Comparison of ENCODE assay signal across 20 mouse cellular contexts in genomic region chr14:91991290-91991689, GRCm38 (mm10).
A peak's percentile ranks its signal among the peaks of the same experiment; 100 is the strongest.
DNase-seq lines count a peak whose midpoint lies in the region; ATAC-seq lines count a peak whose summit lies in the region.
"Had no signal": no experiment of that assay in that cellular context is flagged by ENCODE, and none has a peak within 500 bp of the region (broad histone marks: within the 10 kb centered on the region; RNA-seq: fewer than 3 reads in every experiment).

No protein-coding gene starts in this region.

- peak; percentile 77; the same call in 1 of the 2 replicates for ATAC-seq in kidney, embryonic 16.5 days (ENCODE audit: low FRiP score, low TSS enrichment)
- ATAC-seq in megakaryocyte-erythroid progenitor cell, adult 5-6 weeks (replicated peaks; ENCODE audit: low FRiP score, low TSS enrichment, poor library complexity, severe bottlenecking), result no peak
- ATAC-seq in heart, embryonic 11.5 days (replicated peaks; ENCODE audit: insufficient number of reproducible peaks, low FRiP score, low TSS enrichment), result no peak
- ATAC-seq: forebrain, embryonic 14.5 days had no signal

- no peak overlapping the region for H3K4me2 ChIP-seq in kidney, embryonic 16.5 days (replicated peaks; ENCODE audit: low read depth, low read length)
- no peak overlapping the region for H3K4me2 ChIP-seq in heart, embryonic 11.5 days
- H3K4me2 ChIP-seq: embryonic facial prominence, embryonic 15.5 days; hindbrain, embryonic 13.5 days had no signal

- H3K27me3 ChIP-seq in kidney, embryonic 16.5 days (ENCODE audit: insufficient read depth, low read length), result no peaks in the 10 kb centered on the region
- H3K27me3 ChIP-seq in heart, embryonic 11.5 days (ENCODE audit: control insufficient read depth, insufficient read depth, low read length), result no peaks in the 10 kb centered on the region
- H3K27me3 ChIP-seq: embryonic facial prominence, embryonic 15.5 days; hindbrain, embryonic 13.5 days had no signal

- H3K4me3 ChIP-seq in kidney, embryonic 16.5 days (ENCODE audit: low read length), result no peak overlapping the region
- no peak overlapping the region for H3K4me3 ChIP-seq in heart, embryonic 11.5 days (ENCODE audit: low read depth, low read length)
- H3K4me3 ChIP-seq: embryonic facial prominence, embryonic 15.5 days; erythroblast, embryonic 14.5 days; forebrain, embryonic 10.5 days; hindbrain, embryonic 13.5 days had no signal

- no peak overlapping the region for H3K9ac ChIP-seq in kidney, embryonic 16.5 days (replicated peaks; ENCODE audit: low read length)
- no peak overlapping the region for H3K9ac ChIP-seq in heart, embryonic 11.5 days (ENCODE audit: low read depth, low read length)
- H3K9ac ChIP-seq: embryonic facial prominence, embryonic 15.5 days; hindbrain, embryonic 13.5 days had no signal

- no peak overlapping the region for H3K27ac ChIP-seq in kidney, embryonic 16.5 days (ENCODE audit: low read length)
- no peak overlapping the region for H3K27ac ChIP-seq in heart, embryonic 11.5 days (ENCODE audit: low read depth, low read length)
- H3K27ac ChIP-seq: embryonic facial prominence, embryonic 15.5 days; forebrain, embryonic 10.5 days; hindbrain, embryonic 13.5 days had no signal

- WGBS in kidney, embryonic 16.5 days, result 27% methylated on average over 2 of the region's 2 CpGs
- 75% methylated on average over 2 of the region's 2 CpGs for WGBS in heart, embryonic 11.5 days (ENCODE audit: insufficient replicate concordance)

- no peaks in the 10 kb centered on the region for H3K36me3 ChIP-seq in kidney, embryonic 16.5 days (ENCODE audit: insufficient read depth, low read length)
- no peaks in the 10 kb centered on the region for H3K36me3 ChIP-seq in heart, embryonic 11.5 days (ENCODE audit: control insufficient read depth, insufficient read depth, low read length)
- H3K36me3 ChIP-seq: embryonic facial prominence, embryonic 15.5 days; forebrain, embryonic 10.5 days; hindbrain, embryonic 13.5 days had no signal

- H3K4me1 ChIP-seq in kidney, embryonic 16.5 days (ENCODE audit: insufficient read depth, low read length), result no peaks in the 10 kb centered on the region
- no peaks in the 10 kb centered on the region for H3K4me1 ChIP-seq in heart, embryonic 11.5 days (ENCODE audit: control insufficient read depth, insufficient read depth, low read length)
- H3K4me1 ChIP-seq: embryonic facial prominence, embryonic 15.5 days; forebrain, embryonic 10.5 days; hindbrain, embryonic 13.5 days had no signal

- H3K9me3 ChIP-seq in kidney, embryonic 16.5 days (ENCODE audit: low read length), result no peaks in the 10 kb centered on the region
- no peaks in the 10 kb centered on the region for H3K9me3 ChIP-seq in heart, embryonic 11.5 days (replicated peaks; ENCODE audit: control insufficient read depth, low read length)
- H3K9me3 ChIP-seq: embryonic facial prominence, embryonic 15.5 days; forebrain, embryonic 10.5 days; hindbrain, embryonic 13.5 days had no signal

- DNase-seq in kidney, adult 8-10 months, result peak; percentile 19 to 42
- DNase-seq in kidney, postnatal 25 days, result peak; percentile 7 to 42
- no peak for DNase-seq in right cerebral cortex, postnatal 4 days
- DNase-seq: adrenal gland, adult 2 months; adrenal gland, postnatal 25 days; cerebellum, adult 2 months; cerebellum, postnatal 14 days; embryo, embryonic 11 days; gastrocnemius, postnatal 36 days; heart, adult 11 months; heart, postnatal 10 days; heart, postnatal 4 days had no signal
